Mouse (Mus musculus): ENCODE data around the gene Natd1.

- TF ChIP-seq HCFC1 (IDR thresholded peaks at IDR 0.05; ENCODE audit: borderline replicate concordance, insufficient read depth, low read length) = no peak
- no peak for TF ChIP-seq MAFK (IDR thresholded peaks at IDR 0.05; ENCODE audit: insufficient read depth, low read depth, low read length)
- TF ChIP-seq CHD2 (IDR thresholded peaks at IDR 0.05; ENCODE audit: low read depth, low read length) = no peak
These were observed 23.1 kb upstream of the Natd1 start for GRCm38 (mm10) chr11:60937611-60938010.
